Mouse (Mus musculus): Measurements from ENCODE around the gene Rps18.

- TF ChIP-seq CTCF (IDR thresholded peaks at IDR 0.05; ENCODE audit: low read depth): no peak
- no peak for TF ChIP-seq EP300 (IDR thresholded peaks at IDR 0.05; ENCODE audit: low read depth)
Observed at GRCm38 (mm10) chr17:33911813-33912414, 43.9 kb downstream of the Rps18 start.
